Comparison of ENCODE assay signal across 9 mouse cellular contexts in genomic region chr14:89639322-89639721, GRCm38 (mm10).
"Had no signal": no experiment of that assay in that cellular context is flagged by ENCODE, and none has a peak within 500 bp of the region (broad histone marks: within the 10 kb centered on the region; RNA-seq: fewer than 3 reads in every experiment).

No protein-coding gene starts in this region.

- H3K36me3 ChIP-seq: limb, embryonic 15.5 days; liver, embryonic 12.5 days; stomach, embryonic 15.5 days had no signal

- H3K9ac ChIP-seq: limb, embryonic 15.5 days; liver, embryonic 12.5 days; stomach, embryonic 15.5 days had no signal

- H3K4me2 ChIP-seq: limb, embryonic 15.5 days; liver, embryonic 12.5 days; stomach, embryonic 15.5 days had no signal

- ATAC-seq: liver, embryonic 12.5 days had no signal

- H3K4me3 ChIP-seq: left cerebral cortex, adult 2 months; limb, embryonic 15.5 days; liver, embryonic 12.5 days; stomach, embryonic 15.5 days had no signal

- H3K9me3 ChIP-seq: limb, embryonic 15.5 days; liver, embryonic 12.5 days; stomach, embryonic 15.5 days had no signal

- DNase-seq: kidney, adult 18-20 months; kidney, postnatal 10 days; right cerebral cortex, postnatal 14 days; thymus, adult 2 months; thymus, postnatal 25 days had no signal

- H3K27ac ChIP-seq: left cerebral cortex, adult 2 months; limb, embryonic 15.5 days; liver, embryonic 12.5 days; stomach, embryonic 15.5 days had no signal

- H3K27me3 ChIP-seq: limb, embryonic 15.5 days; liver, embryonic 12.5 days; stomach, embryonic 15.5 days had no signal

- H3K4me1 ChIP-seq: limb, embryonic 15.5 days; liver, embryonic 12.5 days; stomach, embryonic 15.5 days had no signal
